Mouse (Mus musculus): Measurements from ENCODE around the gene Rcan1.
"Not testable (repeated sequence)": the region's sequence is repeated elsewhere in the genome, so short reads cannot be mapped to it uniquely, and the experiment has no call there.

Rcan1 gene

DNA sequence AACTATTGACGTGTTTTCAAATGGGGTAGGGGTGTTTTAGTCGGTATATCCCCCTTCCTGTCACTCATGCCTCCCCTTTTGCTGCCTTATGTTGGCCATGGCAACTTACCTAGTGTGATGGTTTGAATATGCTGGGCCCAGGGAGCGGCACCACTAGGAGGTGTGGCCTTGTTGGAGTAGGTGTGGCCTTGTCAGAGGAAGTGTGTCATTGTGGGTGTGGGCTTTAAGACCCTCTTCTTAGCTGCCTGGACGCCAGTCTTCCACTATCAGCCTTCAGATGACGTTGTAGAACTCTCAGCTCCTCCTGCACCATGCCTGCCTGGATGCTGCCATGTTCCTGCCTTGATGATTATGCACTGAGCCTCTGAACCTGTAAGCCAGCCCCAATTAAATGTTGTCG lies at the start of gene Rcan1:
TSS of gene Rcan1 (minus strand) at position 162 of the 400 bp plus-strand sequence.
- DNase-seq (ENCODE audit: low spot score in 2 of 2) = no peak

DNA sequence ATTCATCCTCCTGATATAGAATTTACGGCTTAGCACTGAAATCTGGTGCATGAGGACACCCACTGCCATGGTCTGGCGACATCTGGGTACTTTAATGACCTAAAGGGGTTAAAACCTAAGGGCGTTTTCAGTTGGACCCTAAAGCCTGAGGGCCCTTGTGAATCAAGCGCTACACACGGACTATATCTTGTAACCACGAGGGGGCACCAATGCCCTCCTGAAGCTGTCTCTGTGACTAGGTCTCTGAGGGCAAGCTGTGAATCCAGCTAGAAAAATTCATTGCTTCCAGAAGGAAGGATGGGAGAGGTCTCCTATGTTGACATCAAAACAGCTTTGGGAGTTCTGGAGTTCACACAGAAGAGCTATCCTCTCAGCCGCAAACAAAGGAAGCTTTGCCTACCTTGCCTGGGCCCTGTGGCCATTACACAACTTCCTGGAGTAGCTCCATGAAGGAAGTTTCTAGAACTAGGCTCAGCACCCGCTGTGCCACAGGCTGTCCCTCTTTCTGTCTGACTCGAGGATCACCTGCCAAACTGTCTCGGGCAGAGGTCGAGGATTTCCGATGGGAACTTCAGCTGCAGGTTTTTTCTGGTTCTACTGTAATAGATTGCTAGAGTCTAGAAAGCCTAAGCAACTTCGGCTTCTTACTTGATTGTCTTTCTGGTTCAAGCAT lies 49.3 kb upstream of the Rcan1 start:
- peak in 1 of 2 experiments; percentile 66 for DNase-seq (ENCODE audit: low spot score in 2 of 2)

DNA sequence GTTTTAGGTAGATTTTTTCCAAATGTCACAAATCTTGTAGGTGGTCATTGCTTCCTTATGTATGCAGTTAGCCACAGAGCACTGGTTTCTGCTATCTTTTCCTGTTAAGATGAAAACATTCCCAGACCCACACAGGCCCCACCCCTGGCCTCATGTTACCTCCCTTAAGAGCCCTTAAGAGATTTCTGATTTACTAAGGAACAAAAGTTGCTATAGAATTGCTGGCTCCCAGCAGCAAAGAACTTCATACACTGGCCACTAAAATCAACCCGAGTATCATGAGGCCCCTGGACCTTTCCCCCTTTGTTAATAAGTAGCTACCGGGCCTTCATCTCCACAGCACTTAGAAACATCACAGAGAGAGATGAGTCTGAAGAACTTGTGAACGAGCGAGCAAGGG lies 48.1 kb upstream of the Rcan1 start:
- no peak for DNase-seq (ENCODE audit: low spot score in 2 of 2)

DNA sequence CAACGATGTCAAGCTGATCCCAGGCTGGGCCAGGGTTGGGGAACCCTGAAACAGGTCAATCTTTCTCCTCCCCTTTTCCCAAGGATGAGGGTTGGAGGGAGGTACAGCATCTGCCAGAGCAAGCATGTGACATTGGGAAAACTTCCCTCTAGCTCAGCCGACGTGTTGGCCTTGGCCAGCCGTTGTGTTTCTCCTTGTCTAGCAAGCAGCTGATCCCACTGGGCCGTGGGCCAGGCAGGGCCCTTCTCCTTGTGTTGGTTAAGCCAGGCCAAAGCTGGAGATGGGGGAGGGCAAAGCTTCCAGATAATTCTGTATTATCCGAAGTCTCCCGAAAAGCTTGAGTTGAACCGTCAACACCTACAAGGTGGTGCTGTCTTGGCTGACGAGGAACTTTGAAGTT lies 45.5 kb upstream of the Rcan1 start:
- DNase-seq (ENCODE audit: low spot score in 2 of 2) = no peak

DNA sequence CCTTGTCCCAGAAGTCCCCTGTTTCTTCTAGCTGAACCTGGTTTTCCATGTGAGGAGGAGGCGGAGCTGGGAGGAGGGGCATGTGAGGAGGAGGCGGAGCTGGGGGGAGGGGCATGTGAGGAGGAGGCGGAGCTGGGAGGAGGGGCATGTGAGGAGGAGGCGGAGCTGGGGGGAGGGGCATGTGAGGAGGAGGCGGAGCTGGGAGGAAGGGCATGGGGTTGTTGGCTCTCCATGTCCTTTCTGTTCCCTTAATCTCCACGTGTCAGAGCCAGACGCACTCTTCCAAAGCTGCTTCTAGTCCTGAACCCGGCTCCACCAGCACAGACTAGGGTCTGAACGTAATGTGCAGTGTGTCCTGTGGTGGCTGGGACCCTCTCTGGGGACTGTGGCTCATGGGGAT lies 44.2 kb upstream of the Rcan1 start:
- not testable (repeated sequence) for DNase-seq (ENCODE audit: low spot score in 2 of 2)

DNA sequence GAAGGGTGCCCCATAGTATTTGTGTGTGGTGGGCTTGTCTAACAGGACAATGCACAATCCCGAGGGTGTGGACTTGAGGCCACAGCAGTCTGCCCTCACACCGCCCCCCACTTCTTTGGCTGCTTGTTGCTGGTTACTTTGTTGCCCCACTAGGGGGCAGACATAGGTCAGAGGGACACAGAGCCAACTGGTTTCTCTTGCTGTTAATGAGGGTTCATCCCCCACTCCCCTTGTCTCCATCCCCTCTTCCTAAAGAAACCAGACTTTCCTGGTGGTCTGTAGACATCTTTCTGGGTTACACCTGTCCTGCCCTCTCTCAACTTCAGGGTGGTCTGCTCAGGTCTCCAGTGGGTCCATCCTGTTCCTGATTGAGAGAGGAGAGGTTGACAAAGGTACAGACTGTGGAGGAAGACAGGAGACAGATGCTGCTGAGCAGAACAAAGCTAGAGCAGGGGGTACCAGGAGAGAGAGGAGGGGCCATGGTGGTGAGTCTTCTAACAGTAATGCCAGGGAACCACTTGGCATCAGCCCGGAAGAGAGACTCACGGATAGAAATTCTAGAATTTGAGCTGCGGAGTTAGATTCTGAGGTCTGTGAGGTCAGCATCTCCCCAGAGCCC lies 41.2 kb upstream of the Rcan1 start:
- no peak for DNase-seq (ENCODE audit: low spot score in 2 of 2)

DNA sequence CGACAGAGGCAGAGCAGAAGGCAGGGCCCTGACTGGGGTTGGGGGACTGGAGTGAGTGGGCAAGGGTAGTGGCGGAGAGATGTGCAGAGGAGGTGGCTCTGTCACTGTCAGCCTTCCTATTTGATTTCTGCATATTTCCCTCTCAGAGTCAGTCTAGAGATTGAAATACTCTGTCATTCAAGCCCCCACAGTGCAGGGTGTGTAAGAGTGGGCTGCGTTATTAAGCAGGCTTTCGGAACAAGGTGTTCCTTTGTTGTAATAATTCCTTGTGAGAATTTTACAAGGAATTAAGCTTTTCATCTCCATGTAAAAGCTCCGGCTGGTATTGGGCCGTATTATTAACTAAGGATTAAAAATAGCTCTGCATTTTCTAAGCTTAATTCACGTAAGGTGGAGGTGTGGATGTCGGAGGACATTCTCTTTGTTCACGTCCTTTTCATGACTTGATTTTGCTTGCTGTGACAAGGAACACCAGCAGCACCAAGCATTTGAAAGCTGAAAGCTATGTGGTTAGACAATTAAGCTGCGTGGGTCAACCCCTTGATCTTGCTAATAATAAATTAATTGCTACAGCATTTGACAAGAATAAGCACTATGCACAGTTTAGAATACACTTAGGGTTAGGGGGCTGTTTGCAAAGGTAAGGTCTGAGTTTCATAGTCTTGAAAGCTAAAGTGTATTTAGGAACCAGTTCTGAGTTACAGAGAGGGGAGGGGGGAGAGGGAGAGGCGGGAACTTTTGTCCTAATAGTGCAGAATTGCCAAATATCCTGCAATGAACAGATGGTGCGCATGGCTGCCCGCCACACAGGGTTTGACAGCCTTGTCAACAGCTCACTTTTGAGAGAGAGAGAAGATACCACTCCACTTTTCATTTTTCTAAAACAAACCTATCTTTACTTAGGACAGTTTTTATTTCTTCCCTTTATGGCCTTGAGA lies 40.4 kb upstream of the Rcan1 start:
- no peak for DNase-seq (ENCODE audit: low spot score in 2 of 2)

DNA sequence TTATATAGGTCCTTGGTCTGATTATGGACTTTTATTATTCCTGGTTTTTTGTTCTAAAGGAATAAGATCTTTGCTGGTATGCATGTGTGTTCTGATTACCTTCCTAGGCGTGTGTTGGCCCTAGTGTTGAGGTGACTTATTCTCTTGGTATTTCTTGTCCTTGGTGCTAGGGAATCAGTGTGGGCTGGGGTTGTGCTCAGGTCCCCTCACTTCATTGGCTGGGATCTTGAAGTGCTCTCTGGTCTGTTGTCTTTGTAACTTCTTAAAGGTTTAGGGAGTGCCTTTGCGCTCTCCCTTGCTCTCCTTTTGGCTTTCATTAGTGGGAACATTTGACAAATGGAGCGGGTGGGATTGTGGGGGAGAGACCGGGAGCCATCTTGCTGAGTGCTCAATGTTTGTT lies 36.9 kb upstream of the Rcan1 start:
- no peak for DNase-seq (ENCODE audit: low spot score in 2 of 2)

DNA sequence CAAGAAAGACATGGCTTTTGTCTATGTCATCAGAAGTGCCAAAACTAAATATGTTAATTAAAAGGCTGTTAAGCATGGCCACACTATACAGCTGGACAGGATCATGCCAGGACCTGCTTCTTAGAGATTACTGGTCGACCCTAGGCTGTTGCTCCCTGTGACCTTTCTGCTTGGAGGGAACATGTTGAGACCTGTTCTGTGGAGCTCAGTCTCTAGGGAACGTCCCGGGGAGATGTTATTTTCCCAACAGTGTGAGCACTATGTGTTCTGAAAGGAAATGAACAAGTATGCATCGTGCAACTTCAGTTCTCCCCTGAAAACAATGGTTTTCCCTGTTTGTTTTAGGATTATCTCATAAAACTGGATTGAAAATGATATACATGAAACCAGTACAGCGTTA lies 32.4 kb upstream of the Rcan1 start:
- no peak for DNase-seq (ENCODE audit: low spot score in 2 of 2)

DNA sequence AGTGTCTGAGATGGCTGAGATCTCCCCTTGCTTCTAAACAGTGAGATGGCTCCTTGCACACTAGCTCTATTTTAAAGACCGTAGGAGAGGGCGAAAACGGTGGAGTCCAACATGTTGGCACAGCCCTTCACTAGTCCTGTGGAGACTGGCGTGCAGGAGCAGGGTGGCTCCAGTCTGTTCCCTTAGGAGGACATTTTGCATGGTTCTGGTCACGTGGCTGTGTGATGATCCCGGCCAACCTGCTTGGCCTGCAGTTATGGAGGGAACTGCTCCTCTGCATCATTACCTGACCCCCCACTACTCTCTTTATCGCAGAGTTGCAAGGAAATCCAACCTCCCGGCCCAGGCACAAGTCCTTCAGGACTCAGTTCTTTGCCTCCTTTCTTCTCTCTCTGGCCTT lies 29.9 kb upstream of the Rcan1 start:
- no peak for DNase-seq (ENCODE audit: low spot score in 2 of 2)

DNA sequence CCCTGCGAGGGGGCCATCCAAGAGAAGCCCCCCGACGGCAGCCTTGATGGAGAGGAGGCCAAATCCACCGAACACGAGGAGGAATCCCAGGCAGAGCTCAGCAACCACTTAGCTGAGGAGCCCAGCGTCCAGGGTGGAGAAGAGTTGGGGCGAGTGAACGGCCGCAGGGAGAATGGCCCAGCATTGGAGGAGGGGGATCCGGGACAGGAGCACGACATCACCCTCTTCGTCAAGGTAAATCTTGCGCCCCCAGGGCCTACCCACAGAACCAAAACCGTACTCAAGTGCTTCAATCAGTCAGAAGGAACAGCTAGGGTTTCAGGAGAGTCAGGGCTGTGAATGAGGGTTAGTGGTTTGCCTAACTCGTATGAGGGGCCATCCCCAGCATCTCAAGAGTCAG lies 28.7 kb upstream of the Rcan1 start:
- no peak for DNase-seq (ENCODE audit: low spot score in 2 of 2)

DNA sequence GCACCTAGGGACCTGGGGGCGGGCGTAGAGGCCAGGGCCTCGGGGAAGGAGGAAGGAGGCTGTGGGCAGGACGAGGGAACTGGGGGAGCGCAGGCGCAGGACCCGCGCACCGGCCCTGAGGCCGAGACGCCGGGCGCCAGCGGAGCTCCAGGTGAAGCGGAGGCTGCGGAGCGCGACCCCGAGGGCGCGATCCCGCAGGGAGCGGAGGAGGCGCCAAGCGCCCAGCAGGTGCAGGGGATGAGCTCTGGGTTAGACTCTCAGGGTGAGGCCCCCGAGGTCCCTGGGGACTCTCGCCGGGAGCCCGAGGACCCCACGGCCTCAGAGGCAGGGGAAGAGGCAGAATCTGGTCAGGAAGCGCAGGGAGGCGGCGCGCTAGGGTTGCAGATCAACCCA lies 27.9 kb upstream of the Rcan1 start:
- DNase-seq (ENCODE audit: low spot score in 2 of 2) = no peak

DNA sequence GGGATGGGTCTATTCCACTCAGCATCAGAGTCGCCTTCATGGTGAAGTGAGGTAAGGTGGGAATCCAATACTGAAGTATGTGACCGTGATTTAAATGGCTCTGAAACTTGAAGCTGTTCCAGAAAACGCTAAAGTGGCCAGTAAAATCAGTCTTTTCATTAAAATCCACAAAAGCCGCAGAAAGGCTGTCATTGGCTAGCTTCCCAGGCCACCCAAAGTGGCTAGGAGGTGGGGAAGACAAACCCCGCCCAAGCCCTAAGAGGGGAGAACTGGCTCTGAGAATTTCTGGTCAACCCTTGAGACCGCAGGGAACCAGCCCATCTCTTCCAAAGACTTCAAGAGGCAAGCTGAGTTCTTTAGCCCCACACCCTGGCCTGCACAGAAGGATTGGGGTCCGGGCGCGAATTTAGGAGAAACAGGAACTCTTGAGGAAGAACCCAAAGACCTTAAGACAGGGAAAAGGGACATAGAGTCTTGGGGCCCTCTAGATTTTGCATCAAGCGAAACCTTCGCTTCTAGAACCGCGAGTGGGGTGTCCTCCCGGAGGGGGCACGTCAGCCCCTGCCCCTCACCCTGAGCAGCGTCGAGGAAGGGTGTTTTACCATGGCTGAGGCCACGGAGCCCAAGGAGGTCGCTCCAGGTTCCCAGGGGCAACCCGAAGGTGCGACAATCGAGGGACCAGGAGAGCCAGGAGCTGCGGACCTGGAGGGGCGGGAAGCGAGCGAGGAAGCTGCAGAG lies 27.4 kb upstream of the Rcan1 start:
- no peak for DNase-seq (ENCODE audit: low spot score in 2 of 2)

DNA sequence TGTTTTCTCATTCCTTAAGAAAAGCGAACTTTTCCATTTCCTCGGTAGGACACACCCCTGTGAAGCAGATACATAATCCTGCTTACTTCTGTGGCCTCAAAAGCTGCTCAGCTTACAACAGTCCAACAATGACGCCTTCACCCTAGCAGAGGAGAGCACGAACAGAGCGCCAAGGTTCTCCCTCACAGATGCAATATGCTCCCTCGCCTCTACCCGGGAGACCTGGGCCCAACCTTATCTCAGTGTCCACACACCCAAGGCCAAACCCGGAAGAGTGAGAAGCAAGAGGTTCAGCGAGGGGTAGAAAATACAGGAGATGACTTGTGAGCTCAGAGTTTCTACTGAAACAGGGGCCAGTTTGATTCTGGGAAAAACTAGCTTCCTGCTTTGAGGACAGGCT lies 18.7 kb upstream of the Rcan1 start:
- no peak for DNase-seq (ENCODE audit: low spot score in 2 of 2)

DNA sequence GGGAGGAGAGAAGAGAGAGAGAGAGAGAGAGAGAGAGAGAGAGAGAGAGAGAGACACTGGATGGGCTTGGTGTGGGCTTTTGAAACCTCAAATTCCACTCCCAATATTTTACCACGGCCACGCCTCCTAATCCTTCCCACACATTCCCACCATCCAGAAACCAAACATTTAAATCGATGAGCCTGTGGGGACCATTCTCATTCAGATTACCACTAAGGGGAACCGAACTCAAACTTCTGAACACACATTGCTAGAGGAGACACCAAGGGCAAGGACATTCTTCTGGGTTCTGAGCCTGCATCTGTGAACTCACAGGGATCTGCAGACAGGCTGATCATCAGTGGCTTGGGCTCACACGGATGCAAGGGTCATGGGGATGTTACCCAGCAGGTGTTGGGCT lies 17.8 kb upstream of the Rcan1 start:
- no peak for DNase-seq (ENCODE audit: low spot score in 2 of 2)

DNA sequence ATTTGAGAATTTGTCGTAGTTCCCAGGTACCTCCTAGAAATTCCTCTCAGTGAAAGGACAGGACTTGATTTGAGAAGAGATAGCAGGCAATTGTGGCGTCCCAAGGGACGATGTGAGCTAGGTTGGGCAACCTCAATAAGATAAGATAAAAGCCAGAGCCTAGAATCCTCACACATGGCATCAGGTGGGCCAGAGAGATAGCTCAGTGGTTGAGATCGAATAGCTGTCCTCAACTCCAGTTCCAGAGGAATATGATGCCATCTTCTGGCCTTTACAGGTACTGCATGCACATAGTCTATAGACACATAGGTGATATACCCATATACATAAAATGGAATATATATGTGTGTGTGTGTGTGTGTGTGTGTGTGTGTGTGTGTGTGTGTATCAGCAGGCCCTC lies 16.8 kb upstream of the Rcan1 start:
- DNase-seq (ENCODE audit: low spot score in 2 of 2) = peak in 1 of 2 experiments; percentile 26

DNA sequence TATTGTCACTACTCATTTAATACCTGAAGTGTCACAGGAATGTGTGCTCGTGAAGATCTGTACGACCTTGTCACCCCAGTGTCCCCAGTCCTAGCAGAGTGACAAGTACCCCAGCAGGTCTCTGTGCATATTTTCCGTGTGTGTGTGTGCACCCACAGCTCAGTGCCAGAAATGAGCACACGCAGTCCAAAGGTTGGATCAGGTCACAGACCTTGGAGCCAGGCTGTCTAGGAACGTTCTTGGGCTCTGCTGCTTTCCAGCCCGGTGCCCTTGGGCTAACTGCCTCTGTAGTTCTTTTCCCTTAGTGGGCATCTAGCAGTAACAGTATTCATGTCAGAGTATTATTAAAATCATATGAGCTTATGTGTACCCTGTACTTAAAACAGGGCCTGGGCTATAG lies 16.4 kb upstream of the Rcan1 start:
- DNase-seq (ENCODE audit: low spot score in 2 of 2) = no peak

DNA sequence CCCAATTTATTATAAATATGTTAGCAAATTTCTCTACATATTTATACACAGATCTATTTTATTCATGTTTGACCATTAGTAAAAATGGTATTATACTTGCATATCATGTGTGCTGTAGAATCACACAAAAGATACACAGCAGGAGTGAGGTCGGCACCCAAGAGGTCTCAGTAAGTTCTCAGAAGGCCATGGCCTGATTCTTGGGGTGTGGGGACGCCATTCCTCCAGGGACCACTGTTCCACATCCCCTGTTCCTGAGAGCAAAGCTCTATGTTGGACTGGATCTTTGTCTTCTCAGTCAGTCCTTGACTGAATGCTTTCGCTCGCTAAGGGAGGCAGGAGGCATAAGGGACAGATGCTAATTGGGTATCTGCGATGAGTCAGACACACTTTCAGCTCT lies 14.8 kb upstream of the Rcan1 start, which contains the start of gene Clic6:
TSS of gene Clic6 (plus strand) at position 301 of the 400 bp plus-strand sequence.
- DNase-seq (ENCODE audit: low spot score in 2 of 2) = no peak

DNA sequence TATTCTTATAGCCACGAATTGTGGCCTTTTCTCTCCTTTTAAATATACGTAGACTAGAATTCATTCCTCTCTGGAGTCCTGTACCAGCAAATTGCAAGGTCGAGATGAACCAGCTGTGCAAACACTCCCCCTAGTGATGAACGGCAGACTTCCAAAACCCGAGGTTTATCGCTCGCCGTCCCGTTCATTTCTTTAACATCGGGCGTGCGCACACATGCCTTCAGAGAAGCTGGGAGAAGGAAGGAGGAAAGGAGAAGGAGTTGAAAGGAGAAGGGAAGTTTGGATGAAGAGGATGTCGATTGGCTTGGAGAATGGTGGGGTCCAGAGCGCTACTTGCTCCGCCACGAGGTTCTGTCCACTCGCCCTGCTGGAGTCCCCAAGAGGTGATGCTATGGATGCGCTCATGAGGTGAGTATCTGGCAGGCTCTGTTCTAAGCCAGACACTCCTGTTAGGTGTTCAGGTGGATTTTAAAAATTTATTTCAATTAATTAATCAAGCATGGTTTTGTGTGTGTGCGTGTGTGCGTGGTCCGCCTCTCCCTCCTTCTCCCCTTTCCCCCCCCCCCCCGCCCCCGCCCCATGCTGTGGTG lies 8.0 kb upstream of the Rcan1 start:
- DNase-seq (ENCODE audit: low spot score in 2 of 2) = peak; percentile 61 to 77

DNA sequence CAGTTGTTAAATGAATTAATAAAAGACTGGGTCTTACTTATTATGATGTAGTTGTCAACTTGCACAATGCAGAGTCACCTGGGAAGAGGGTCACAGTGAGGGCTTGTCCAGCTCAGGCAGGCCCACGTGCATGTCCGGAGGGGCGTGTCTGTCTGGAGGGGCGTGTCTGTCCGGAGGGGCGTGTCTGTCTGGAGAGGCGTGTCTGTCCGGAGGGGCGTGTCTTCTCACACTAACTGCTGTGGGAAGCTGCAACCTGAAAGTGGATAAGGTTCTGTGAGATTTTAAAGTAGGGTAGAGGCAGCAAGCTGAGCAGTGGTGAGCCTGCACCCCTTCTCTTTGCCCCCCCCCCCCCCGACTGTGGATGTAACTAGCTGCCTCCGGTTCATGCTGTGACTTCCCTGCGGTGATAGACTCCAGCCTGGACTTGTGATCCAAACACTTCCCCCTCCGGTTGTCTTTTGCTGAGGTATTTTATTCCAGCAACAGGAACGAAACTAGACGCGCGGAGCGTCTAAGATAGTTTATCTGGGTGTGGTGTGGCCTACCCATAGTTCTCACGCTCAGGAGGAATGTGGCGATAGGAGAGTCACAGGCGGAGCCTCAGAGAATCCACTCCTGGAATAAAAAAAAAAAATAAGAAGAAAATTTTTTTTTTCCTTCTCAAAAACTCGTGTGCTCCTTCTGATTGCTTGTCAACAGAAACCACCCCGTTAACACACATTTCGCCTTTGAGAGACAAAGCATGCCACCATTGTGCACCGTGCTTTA lies 4.6 kb upstream of the Rcan1 start:
- no peak for DNase-seq (ENCODE audit: low spot score in 2 of 2)

DNA sequence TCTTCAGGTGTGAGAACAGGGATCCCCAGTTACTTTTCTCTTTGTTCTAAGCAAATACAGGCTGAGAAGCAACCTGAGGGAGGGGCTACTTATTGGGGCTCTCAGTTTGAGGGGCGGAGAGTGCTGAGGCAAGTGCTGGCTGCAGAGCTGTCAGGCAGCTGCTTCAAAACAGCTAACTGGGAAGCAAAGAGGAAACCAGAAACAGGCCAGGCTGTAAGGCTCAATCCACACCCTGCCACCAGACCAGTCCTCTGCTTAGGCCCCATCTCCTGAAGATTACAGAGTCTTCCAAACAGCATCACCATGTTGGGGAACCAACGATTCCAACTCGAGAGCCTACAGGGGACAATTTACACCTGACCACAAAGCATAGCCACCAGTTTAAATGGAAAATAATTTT lies 2.2 kb upstream of the Rcan1 start:
- DNase-seq (ENCODE audit: low spot score in 2 of 2) = no peak
